Mouse (Mus musculus): ENCODE data around the gene Src. TPM values are rescaled to one million over a fixed set of nuclear protein-coding genes. Genes with fewer than 3 reads are reported as not detected.

Src gene
- total and polyA plus RNA-seq, 3 experiments = 12.6 to 28.4 (median 22.7) TPM

DNA sequence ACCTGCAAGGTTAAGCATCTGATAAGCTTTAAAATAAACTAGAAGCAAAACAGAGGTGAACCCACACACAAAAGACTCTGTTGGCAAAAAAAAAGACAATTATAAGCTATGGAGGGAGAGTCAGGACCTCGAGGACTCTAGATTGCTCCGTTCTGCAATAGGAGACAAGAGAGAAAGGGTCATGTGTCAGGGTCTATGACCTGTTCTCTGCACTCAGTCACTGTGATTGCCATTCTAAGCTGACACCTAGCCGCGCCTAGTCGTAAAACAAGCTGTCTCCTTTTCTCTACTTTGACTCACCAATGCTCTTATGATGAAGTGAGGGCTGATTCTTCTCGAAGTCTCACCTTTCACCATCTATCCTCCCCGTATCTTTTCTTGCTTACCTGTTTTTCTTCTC lies 5.7 kb upstream of the Src start:
- no peak for DNase-seq

DNA sequence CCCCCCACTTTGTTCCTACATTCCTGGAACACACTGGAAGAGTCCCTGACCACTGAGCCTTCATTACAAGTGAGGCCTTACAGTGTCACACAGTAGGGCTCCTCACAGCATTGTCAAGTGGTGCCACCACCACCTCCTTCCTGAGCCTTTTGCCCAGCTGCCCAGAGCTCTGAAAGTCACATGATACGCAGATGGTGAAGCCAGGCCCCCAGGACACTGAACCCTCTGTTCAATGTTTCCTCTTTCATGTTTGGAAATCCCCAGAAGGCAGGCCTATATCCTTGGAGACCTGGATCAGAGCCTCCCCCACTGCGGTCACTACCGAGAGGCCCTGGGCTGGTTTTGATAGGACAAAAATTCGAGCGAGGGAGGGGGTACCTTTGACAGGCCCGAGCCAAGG lies 1.0 kb upstream of the Src start:
- no peak for DNase-seq

DNA sequence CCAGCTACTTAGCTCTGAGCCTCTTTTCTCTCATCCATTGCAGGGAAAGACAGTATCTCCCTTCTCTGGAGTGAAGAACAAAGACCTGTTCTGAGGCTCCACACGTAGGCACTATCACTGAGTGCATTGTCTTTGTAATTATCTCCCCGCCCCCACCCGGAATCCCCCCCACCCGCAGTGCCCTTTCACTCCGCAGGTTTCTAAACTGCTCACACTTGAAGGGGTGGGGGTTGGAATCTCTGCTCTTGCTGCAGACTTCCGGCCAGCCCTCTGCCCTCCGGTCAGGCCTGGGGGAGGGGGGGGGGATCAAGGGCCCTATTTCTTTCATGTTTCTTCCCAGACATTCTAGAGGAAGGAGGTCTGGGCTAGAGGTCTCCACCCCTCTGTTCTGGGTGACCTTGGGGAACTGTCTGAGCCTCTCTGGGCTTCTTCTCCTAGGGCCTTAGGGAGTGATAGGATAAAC lies 396 bp downstream of the Src start:
- no peak for DNase-seq

DNA sequence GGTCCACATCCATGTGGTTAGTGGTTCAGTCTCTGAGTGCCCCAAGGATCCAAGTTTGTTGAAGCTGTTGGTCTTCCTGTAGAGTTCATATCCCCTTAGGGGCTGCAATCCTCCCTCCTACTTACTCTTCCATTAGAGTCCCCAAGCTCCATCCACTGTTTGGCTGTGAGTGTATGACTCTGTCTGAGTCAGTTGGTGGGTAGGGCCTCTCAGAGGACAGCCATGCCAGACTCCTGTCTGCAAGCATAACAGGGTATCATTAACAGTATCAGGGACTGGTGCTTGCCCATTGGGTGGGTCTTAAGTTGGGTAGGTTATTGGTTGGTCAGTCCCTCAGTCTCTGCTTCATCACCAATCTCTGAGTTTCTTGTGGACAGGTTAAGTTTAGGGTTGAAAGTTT lies 1.3 kb downstream of the Src start:
- no peak for DNase-seq

DNA sequence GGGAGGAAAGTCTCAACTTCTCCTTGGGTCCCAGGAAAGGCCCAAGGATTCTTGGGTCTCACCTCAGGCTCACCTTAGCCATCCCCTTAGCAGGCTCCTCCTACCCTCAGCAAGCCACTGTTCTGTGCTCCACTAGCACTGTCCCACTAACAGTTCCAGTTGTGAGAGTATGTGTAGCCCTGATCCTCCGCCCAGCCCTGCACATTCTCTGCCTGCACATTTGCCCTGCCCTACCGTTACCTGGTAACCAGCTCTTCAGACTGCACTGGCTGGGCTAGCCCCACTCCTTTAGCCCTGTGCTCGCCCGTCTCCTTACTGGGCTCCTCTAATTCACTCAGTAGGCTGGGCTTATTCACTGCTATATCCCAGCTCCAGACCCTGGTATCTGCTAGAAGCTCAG lies 2.2 kb downstream of the Src start:
- DNase-seq = no peak

DNA sequence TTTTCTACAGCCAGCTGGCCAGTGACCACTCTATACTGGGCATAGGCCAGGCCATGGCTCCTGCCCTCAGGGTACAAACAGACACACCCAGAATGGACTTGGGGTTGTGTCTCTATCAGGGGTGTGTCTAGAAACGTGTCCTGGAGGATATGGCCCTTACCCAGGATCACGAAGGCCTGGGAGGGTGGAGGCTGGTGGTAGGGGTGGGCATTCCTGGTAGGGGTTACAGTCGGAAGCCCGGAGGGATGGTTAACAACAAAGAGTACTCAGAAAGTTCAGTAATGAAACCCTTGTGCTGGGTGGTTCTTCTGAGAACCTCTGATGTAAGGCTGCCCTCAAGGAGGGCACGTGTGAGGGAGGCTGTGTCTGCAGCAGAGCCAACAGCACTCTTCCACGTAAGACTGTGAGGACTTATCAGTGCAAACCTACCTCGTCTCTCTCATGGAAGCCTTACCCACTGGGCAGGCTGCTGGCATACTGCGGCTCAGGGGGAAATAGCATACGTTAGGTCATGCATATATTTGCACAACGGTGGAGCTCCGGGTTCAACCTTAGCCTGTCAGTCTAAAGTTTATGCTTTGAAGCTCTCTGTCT lies 3.9 kb downstream of the Src start:
- DNase-seq = no peak

DNA sequence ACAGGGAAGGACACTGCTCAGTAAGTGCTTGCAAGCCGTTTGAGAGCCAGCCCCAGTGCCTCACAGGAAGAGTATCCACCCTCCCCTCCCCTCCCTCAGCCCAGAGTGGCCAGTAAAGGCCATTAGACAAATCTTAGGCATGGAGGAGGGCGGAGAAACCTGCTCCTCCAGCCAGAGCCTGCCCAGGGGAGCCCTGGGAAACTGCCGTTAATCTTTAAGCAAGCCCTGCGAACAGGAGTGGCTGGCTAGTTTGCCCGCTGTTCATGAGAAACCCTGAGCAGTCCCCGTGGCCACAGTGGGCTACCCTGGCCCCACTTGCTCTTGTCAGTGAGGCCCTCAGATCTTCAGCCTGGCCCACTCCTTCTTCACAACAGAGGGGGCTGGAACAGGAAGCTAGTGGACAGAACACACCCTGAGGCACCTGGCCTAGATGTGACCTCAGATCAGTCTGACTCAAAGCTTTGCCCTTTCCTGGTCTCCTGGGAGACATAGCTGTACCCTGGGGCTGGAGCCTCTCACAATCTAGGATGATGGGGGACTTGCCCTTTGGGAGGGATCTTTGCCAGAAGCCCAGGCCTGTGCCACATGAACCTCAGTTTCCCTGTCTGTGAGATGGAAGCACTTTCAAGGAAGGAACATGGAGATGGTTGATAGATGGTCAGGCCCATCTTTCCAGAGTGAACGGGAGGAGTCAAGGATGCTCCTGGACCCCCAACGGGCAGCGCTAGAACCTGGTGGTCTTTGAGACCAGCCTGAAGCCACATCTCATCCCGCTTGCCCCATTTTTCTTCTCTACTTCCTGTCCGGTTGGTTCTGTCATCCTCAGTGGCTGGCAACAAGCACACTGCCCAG lies 4.8 kb downstream of the Src start:
- peak; percentile 24 for DNase-seq

DNA sequence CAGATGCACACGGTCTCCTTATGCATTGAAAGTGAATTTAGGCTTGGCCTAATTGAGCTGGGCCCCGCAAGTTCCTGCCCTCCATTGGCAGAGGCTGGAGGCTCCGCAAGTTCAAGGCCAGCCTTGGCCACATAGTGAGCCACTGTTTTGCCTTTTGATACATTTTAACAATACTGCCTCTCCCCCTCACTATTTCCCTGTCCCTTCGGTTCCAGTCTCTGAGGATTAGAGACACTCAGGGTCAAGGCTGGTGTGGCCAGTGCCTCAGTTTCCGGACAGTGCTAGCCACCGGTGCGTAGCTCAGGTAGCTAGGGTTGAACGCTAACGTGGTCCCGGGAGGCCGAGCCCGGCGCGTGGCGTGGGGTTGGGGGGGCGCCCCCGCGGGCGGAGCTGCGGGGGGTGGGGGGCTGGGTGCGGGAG lies 5.5 kb downstream of the Src start:
- no peak for DNase-seq

DNA sequence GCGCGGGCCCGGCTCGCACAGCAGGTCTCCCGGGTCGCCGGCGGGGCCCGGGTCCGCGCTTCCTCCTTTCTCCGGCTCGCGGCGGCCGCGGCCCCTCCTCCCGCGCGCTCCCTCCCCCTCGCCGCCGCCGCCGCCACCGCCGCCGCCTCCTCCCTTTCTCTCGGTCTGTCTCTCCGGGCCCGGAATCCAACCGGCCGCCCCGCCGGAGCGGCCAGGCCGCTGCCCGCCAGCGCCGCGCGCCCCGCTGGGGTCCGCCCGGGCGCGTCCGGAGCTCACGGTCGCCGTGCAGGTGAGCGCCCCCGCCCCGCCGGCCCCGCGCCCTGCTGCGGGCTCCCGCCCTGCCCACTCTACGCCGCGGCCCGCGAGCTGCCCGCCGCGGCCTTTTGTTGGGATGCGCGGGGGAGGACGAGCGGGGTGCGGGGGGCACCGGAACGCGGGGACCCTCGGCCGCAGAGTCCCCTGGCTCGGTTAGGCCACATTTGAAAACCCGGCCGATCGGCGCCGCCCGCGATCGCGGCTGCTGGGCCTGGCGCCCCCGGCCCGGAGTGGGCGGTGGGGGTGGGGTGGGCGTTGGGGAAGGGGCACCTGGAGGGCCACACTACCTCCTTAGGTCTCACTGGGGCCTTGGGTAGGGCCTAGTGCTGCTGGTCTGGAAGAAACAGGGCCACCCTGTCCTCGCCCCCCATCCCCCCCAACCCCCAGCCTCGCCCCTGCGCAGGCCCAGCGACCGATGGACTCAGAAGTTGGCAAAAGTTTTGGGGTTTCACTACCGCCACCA lies 6.1 kb downstream of the Src start:
- DNase-seq = peak; percentile 71

DNA sequence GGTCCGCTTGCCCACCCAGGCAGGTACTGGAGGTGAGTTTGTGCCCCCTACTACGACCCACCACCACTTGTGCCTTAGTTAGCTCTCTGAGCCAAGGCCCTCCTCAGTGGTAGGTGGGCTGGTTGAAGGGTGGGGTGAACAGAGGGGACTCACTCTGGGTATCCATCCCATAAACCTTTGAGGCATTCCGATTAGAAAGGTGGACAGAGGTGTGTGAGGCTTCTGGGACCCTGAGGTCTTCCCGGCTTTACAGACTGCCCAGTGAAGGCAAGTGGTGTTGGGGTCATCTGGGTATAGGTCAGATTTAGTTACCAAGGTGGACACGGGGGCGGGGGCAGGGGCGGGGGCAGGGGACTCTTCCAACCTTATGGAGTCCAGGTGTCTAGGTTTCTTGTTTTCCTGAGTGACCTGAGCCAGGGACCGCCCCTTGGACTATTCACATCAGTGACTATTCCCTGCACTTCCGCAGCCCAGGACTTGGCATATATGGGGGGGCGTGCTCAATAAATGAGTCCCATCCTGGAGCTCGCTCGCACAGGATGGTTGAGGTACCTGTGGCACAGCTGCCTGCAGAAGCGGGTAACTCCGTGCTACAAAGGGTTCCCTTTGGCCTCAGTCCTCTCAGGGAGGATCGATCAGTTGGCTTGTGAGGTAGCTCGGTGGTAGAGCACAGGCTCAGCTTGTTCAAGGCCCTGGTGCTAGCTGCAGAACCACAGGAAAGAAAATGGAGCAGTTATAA lies 6.8 kb downstream of the Src start:
- no peak for DNase-seq

DNA sequence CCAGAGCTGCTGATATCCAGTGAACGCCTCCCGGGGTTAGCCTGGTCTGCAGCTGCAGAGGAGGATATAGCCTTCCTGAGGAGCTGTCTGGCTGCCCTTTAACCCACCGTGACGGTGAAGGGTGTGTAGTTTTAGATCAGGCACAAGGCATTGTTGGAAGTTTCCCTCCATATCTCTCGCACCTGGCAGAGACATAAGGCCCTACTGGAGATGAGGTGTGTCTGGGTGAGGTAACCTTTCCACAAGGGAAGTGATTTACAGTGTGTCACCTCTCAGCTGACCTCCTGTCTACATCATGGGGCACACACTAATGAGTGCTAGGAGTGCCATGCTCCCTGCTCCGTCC lies 7.4 kb downstream of the Src start:
- DNase-seq = no peak

DNA sequence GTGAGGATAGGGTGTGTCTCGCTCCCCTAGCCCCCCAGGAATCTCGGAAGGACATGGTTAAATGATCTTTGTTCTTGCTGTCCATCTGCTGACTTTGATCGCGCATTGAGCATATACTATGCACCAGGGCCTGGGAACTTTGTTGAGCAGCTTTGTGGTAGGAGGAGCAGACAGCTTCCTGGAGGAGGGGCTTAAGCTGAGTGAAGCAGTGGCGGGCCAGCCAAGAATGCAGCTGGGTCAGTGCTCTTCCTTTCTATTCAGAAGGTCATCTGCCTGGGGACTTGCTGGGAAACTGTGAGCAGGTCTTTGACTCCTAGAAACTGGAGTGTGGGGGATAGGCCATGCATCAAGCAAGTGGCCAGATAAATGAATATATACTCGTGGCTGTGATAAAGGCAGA lies 7.9 kb downstream of the Src start:
- peak; percentile 70 for DNase-seq

DNA sequence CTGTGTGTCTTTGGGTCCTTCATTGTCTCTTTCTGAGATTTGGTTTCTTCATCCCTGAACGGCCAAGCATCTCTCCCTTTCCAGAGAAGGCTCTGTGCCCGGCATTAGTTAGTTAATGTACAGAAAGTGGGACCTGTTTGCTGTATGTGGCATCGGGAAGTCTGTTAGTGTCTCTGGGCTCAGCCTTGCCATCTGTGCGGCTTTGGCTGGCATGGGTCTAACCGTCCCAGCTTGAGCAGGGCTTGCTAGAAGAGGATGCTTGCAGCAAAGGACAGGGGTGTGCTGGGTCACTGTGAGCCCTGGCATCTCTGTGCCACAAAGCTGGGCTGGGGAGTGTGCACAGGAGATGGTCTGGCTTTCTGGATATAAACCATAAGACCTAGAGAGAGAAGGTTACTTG lies 8.9 kb downstream of the Src start:
- DNase-seq = no peak

DNA sequence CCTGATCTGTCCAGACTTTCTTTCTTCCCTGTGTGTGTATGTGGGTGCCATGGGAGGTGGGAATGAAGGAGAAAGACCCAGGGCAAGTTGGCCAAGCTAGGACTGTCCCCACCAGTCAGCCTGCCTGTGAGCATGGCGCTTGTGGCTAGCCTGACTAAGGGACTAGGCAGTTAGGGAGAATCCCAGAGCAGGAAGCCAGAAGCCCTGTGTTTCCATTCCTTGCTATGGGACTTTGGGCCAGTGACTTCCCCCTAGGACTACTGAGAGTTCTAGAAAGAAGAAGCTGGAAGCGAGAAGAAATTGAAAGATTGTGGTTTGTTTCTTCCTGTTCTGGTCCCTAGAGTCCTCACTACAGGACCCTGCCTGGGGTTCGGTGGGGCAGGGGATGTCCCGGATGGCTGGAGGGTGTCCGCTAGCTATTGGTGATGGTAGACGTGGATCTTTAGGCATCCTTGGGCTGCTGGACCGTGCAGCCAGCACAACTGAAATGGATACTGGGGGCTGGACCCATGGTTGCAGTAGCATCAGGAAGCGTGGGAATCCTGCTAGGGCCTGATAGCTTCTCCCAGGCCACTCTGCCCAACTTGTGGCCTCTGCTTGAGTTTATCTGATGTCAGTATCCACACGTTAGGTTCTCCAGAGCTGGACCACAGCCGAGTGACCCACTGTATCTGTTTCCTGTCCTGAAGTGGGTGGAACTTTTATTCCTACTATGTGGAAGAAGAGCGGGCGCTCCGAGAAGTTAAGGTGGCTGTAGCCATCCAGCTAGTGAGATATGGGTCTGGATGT lies 10.3 kb downstream of the Src start:
- DNase-seq = no peak

DNA sequence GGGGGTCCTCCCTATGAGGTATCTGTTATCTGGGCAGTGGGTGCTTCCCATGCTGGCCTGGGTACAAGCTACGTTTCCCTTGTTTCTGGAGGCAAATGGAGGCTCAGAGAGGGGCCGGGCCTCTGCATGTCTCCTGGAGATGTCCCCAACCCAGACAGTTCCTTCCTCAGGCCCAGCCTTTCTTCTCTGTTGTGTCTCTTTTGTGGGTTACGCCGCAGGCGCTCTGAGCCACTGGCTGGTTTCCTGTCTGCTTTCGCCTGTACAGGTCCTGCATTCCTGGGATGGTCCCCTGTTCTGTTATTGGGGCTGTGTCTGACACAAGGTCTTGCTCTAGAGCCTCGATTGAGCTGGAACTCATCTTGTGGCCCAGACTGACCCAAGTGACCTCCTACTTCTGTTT lies 11.5 kb downstream of the Src start:
- no peak for DNase-seq

DNA sequence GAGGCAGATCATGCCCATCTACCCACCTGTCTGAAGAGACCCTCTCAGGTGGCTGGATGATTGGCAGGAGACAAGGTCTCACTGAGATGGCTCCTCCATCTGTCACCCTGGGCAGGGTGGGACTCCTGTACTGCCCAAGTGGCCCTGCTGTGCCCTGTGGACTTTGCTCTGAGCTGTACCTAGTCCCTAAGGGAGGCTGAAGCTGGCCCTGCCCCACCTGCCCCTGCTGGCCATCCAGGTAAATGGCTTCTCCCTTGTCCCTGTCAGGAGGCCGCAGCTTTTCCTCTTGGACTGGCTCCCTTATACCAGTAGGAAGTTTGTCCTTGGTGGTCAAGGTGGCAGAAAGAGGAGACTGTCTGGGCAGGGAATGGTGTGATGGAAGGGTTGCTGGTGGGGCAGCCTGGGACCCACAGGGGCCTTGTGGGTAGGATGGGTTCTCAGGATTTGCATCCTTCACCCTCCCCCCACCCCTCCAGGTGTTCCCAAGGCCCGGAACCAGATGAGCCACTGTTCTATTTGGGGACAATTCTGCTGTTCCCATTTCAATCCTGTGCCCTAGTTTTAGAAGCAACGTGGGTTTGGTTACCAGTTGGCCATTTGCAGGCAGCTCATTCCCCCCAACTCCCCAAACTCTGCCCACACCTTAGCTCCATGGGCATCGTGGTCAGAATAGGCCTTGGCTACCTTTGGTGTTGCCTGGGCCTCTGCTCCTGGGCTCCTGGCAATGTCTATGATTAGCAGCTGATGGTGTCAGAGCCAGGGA lies 12.6 kb downstream of the Src start:
- DNase-seq = no peak

DNA sequence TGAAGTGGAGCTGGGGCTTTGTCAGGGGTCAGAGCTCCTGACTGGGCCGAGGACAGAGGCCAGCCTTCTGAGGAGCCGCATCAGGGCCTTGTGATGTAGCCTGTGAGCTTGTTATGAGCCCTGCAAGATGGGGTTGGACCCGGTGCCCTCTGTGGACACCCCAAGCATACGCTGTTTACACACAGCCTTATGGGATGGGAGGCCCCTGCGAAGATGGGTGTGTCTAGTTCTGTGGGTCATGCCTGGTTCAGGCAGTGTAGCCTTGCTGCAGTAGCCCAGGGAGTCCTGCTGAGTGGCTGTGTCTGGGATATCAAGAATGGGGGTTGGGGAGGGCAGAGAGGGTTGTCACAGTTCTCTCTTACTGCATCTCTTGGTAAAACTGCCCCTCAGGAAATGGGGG lies 13.7 kb downstream of the Src start:
- DNase-seq = no peak

DNA sequence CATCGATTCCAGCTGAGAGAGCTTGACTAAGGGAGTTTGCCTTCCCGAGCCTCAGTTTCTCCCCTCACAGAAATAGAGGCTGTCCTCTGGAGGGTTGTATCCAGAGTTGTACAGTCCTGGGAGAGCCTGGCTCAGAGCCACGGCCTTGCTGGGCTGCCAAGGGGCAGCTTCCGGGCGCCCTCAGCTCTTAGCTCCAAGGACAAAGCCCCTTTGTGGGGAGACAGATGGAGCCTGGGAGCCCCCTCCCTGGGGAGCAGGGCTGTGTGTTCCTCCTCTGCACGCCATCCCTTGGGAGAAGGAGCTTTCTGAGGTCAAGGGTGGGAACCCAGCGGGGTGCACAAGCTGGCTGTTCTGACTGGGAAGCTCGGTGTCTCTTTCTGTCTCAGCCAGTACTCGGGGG lies 14.2 kb downstream of the Src start:
- DNase-seq = peak; percentile 50

DNA sequence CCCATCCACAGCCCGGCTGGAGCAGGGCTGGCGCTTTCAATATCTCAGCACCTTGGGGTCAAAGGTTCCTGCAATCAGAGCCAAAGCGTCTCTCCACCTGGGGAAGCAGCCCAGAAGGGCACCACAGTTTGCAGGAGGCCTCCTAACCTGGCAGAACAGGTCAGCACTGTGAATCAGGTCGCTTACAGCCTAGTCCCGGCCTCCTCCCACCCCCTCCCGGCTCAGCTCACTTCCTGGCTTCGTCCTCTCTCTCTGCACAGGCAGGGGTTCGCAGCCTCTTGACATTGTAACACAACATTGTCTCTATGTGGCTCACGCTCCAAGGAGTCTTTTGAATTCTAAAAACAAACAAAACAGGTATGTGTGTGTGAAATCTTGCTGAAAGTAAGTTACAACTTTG lies 15.8 kb downstream of the Src start:
- DNase-seq = no peak

DNA sequence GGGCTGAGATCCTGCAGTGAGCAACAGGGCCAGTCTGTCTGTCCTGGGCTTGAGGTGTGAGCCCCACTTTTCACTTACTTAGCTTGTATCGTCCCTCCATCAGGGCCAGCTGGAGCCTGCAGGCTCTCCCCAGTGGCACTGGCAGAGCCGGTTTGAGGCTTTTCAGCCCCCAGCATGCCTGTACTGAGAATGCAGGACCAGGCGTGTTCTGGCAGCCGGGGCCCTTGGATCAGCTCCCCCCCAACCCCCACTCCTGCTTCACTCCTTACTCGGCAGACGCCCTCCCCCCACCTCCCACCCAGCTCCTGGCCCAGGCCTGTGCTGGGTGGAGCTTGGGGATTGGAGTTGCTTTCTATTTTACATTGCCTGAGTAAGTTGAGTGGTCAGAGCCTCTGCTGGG lies 16.3 kb downstream of the Src start:
- no peak for DNase-seq

DNA sequence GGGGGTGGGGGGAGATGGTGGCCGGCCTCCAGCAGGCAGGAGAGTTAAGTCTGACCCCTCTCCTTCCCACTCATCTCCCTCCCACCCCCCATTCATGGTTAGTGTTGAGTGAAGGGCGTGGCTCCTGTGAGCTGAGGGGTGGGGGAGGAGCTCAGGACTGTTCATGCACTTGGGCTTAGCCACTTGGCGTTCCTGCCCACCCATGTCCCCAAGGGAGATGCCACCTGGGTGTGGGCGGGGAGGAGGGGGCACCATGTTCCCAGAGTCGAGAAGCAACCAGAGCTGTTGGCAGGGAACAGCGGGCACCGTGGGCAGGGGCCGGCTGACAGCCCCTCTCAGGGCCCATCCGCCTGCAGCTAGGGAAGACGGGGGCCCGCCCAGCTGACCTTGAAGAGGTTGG lies 18.3 kb downstream of the Src start:
- no peak for DNase-seq
